Mouse (Mus musculus): ENCODE data around the gene Mrfap1. TPM values are rescaled to one million over a fixed set of nuclear protein-coding genes. Genes with fewer than 3 reads are reported as not detected.

The Mrfap1 gene
- polyA plus RNA-seq, 1 experiment, result 47.5 TPM

GRCm38 (mm10) chr5:36748536-36749061 lies 48.0 kb downstream of the Mrfap1 start, which contains the start of gene Bloc1s4:
Gene Bloc1s4 (minus strand): TSS chr5:36748650.
- TF ChIP-seq CTCF (IDR thresholded peaks at IDR 0.05; ENCODE audit: extremely low read depth, insufficient read depth, insufficient read length, insufficient replicate concordance) (no peak), POLR2A (IDR thresholded peaks at IDR 0.05; ENCODE audit: low read depth, low read length) (peak; percentile 77)
- peak within 1 kb of the TSS; percentile 81 for H3K4me3 ChIP-seq (ENCODE audit: extremely low read depth, insufficient read depth, insufficient read length)
- H3K27ac ChIP-seq (ENCODE audit: insufficient read depth, low read length), result no peak within 1 kb of the TSS
- H3K27me3 ChIP-seq (ENCODE audit: control insufficient read depth, insufficient read depth, low read length), result no peaks in the 10 kb centered on the region; the same call in 1 of the 2 replicates
- no peaks in the 10 kb centered on the region for H3K36me3 ChIP-seq (ENCODE audit: control insufficient read depth, insufficient read depth, low read length)
- 5% methylated on average over 31 of the region's 31 CpGs for WGBS
- DNase-seq (ENCODE audit: low read depth in 1 of 2, low spot score in 2 of 2), result peak; percentile 80 to 87
- H3K4me1 ChIP-seq (ENCODE audit: control insufficient read depth, insufficient read depth, insufficient read length), result peaks cover 10% of the 10 kb centered on the region

GRCm38 (mm10) chr5:36747794-36748535 lies 48.6 kb downstream of the Mrfap1 start:
- Histone ChIP-seq H3K27me3 (ENCODE audit: control insufficient read depth, insufficient read depth, low read length) (no peaks in the 10 kb centered on the region; the same call in 1 of the 2 replicates), H3K4me3 (ENCODE audit: extremely low read depth, insufficient read depth, insufficient read length) (peak overlapping the region; percentile 81), H3K4me1 (ENCODE audit: control insufficient read depth, insufficient read depth, insufficient read length) (peaks cover 10% of the 10 kb centered on the region), H3K27ac (ENCODE audit: insufficient read depth, low read length) (no peak overlapping the region), H3K36me3 (ENCODE audit: control insufficient read depth, insufficient read depth, low read length) (no peaks in the 10 kb centered on the region)
- 2% methylated on average over 76 of the region's 76 CpGs for WGBS
- DNase-seq (ENCODE audit: low read depth in 1 of 2, low spot score in 2 of 2), result peak in 1 of 2 experiments; percentile 19
- TF ChIP-seq POLR2A (IDR thresholded peaks at IDR 0.05; ENCODE audit: low read depth, low read length) (no peak), CTCF (IDR thresholded peaks at IDR 0.05; ENCODE audit: extremely low read depth, insufficient read depth, insufficient read length, insufficient replicate concordance) (no peak)

GRCm38 (mm10) chr5:36747071-36747470 lies 49.5 kb downstream of the Mrfap1 start:
- TF ChIP-seq POLR2A (IDR thresholded peaks at IDR 0.05; ENCODE audit: low read depth, low read length) (no peak), CTCF (IDR thresholded peaks at IDR 0.05; ENCODE audit: extremely low read depth, insufficient read depth, insufficient read length, insufficient replicate concordance) (no peak)
- DNase-seq (ENCODE audit: low read depth in 1 of 2, low spot score in 2 of 2), result no peak
- Histone ChIP-seq H3K27ac (ENCODE audit: insufficient read depth, low read length) (no peak overlapping the region), H3K4me1 (ENCODE audit: control insufficient read depth, insufficient read depth, insufficient read length) (peaks cover 10% of the 10 kb centered on the region), H3K36me3 (ENCODE audit: control insufficient read depth, insufficient read depth, low read length) (no peaks in the 10 kb centered on the region), H3K4me3 (ENCODE audit: extremely low read depth, insufficient read depth, insufficient read length) (no peak overlapping the region), H3K27me3 (ENCODE audit: control insufficient read depth, insufficient read depth, low read length) (no peaks in the 10 kb centered on the region; the same call in 1 of the 2 replicates)
- 24% methylated on average over 7 of the region's 7 CpGs for WGBS

Other genes with a start within 250 kb of the Mrfap1 start
- 30.9 and 38.3 TPM in 2 replicates for gene Tbc1d14, start 203.5 kb downstream of the Mrfap1 start, polyA plus RNA-seq (2012; rRNA removed)
- gene D5Ertd579e, start 100.7 kb downstream of the Mrfap1 start, polyA plus RNA-seq (2012; rRNA removed), result 12.2 and 14.4 TPM in 2 replicates
- gene Bloc1s4, start 48.1 kb downstream of the Mrfap1 start, polyA plus RNA-seq (2012; rRNA removed), result 20.5 and 35.5 TPM in 2 replicates
- 75.2 and 94.2 TPM in 2 replicates for gene Man2b2, start 33.9 kb upstream of the Mrfap1 start, polyA plus RNA-seq (2012; rRNA removed)
- gene Ppp2r2c, start 71.7 kb upstream of the Mrfap1 start, polyA plus RNA-seq (2012; rRNA removed), result 0.05 TPM in 2 replicates
- 7.2 TPM in 2 replicates for gene Wfs1, start 192.4 kb upstream of the Mrfap1 start, polyA plus RNA-seq (2012; rRNA removed)

Measured in spleen, adult 2 months (tissue).